Mouse (Mus musculus) kidney, embryonic 16.5 days (tissue): ENCODE data around the gene Fgfr2. TPM values are rescaled to one million over a fixed set of nuclear protein-coding genes. Genes with fewer than 3 reads are reported as not detected.
A peak's percentile ranks its signal among the peaks of the same experiment; 100 is the strongest.

ENCODE experiments used
- ATAC-seq: fragments of 200-750 bp; cut with Nextera tagmentation; 2 replicates; pipeline ENCODE4 v1.8.0; 2017; ENCODE audit warnings: moderate TSS enrichment; ENCODE audit not compliant: low FRiP score, low TSS enrichment
- H3K27ac ChIP-seq: fragments of 300-500 bp; sonication (generic); 2 replicates; pipeline ENCODE4 v1.5.1; 2014; ENCODE audit warnings: low read length
- H3K27me3 ChIP-seq: fragments of 300-500 bp; sonication (generic); 2 replicates; pipeline ENCODE4 v1.6.1; 2014; ENCODE audit warnings: low read length, control low read depth, mixed read lengths; ENCODE audit not compliant: insufficient read depth
- H3K36me3 ChIP-seq: fragments of 300-500 bp; sonication (generic); 2 replicates; pipeline ENCODE4 v1.6.1; 2014; ENCODE audit warnings: low read length, control low read depth, mixed read lengths; ENCODE audit not compliant: insufficient read depth
- H3K4me1 ChIP-seq: fragments of 300-500 bp; sonication (generic); 2 replicates; pipeline ENCODE4 v1.6.1; 2014; ENCODE audit warnings: low read length, control low read depth, mixed read lengths; ENCODE audit not compliant: insufficient read depth
- H3K4me2 ChIP-seq: fragments of 300-500 bp; sonication (generic); replicated peaks from 2 replicates; pipeline ENCODE4 v1.6.1; 2014; ENCODE audit warnings: low read depth, low read length
- H3K4me3 ChIP-seq: fragments of 300-500 bp; sonication (generic); 2 replicates; pipeline ENCODE4 v1.5.1; 2014; ENCODE audit warnings: mild to moderate bottlenecking, low read length
- H3K9ac ChIP-seq: fragments of 300-500 bp; sonication (generic); replicated peaks from 2 replicates; pipeline ENCODE4 v1.6.1; 2014; ENCODE audit warnings: low read length
- H3K9me3 ChIP-seq: fragments of 300-500 bp; sonication (generic); 2 replicates; pipeline ENCODE4 v1.6.1; 2016; ENCODE audit warnings: low read length, control low read depth
- WGBS: fragments of 180-500 bp; shearing (Covaris S2); extraction: QIAGEN DNeasy Blood & Tissue Kit; methylation state at CpG from one replicate; pipeline ENCODE4 v1.1.7; 2014; 5-methylcytosine and 5-hydroxymethylcytosine counted together
- polyA plus RNA-seq: library from polyadenylated mRNA; unstranded; fragments of >200 nt; fragmentation: Nextera tagmentation; extraction: Ambion mirVana; gene quantifications from 2 replicates; pipeline ENCODE4 v1.2.1, GENCODE M21; 2015

Gene Fgfr2
- polyA plus RNA-seq, 1 experiment from 2014 or later: 118 TPM

GRCm38 (mm10) chr7:132808841-132809682 lies 314.1 kb downstream of the Fgfr2 start:
- ATAC-seq: peak; percentile 14; the same call in 1 of the 2 replicates
- H3K4me3 ChIP-seq: no peak overlapping the region
- 5% methylated on average over 20 of the region's 20 CpGs for WGBS
- H3K27ac ChIP-seq: peak overlapping the region; percentile 86
- peak overlapping the region; percentile 59 for H3K9ac ChIP-seq
- no peaks in the 10 kb centered on the region for H3K27me3 ChIP-seq
- peak overlapping the region; percentile 37 for H3K4me2 ChIP-seq
- H3K4me1 ChIP-seq: peaks cover 64% of the 10 kb centered on the region
- no peaks in the 10 kb centered on the region for H3K9me3 ChIP-seq
- no peaks in the 10 kb centered on the region for H3K36me3 ChIP-seq

GRCm38 (mm10) chr7:132808051-132808796 lies 314.9 kb downstream of the Fgfr2 start:
- Histone ChIP-seq H3K9me3 (no peaks in the 10 kb centered on the region), H3K27ac (peak overlapping the region; percentile 86), H3K4me1 (peaks cover 68% of the 10 kb centered on the region), H3K9ac (peak overlapping the region; percentile 59; the same call in 1 of the 2 replicates), H3K4me2 (peak overlapping the region; percentile 37; the same call in 1 of the 2 replicates), H3K4me3 (no peak overlapping the region), H3K27me3 (no peaks in the 10 kb centered on the region), H3K36me3 (no peaks in the 10 kb centered on the region)
- ATAC-seq: no peak
- WGBS: 38% methylated on average over 7 of the region's 7 CpGs

DNA sequence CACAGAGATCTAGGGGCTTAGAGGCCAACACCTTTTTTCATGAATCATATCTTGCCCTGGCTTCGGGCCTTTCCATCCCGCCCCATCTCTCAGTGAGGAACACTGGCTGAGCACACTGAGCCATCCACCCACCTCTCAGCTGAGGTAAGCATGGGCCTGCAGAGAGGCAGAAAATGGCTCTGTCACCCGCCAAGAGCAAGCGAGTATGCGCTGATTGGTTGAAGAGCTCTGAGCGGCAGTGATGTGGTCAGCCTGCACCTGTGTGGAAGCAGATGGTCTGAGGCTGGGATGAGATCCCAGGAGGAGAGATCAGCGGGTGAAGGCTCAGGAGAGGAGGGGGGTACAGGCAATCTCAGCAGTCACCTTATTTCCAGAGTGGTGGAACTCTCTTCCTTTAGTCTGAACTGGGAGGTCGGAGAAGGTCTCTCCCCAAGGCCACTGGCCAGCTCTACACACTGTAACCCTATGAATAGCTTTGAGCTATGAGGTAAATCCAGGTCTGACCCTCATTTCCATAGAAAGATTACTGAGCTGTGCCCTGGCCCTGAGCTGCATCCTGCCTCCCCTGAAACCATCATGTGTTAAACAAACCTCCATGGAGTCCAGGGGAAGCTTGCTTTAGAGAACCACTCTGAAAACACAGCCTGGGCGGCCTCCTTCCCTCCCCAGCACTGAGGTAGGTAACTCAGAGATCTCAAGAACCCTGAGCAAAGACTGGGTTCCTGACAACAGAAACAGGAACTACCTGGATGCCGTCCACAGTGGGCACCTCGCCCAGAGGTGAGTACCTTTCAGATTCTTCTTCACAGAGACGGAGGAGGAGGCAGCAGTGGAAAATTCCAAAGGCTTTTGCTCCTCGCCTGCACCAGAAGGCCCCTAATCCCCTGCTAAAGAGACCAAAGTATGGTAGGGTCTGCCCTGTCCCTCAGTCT lies 316.0 kb downstream of the Fgfr2 start:
- no peak for ATAC-seq
- H3K27me3 ChIP-seq: no peaks in the 10 kb centered on the region
- WGBS: 70% methylated on average over 13 of the region's 13 CpGs
- H3K4me2 ChIP-seq: no peak overlapping the region
- H3K27ac ChIP-seq: peak overlapping the region; percentile 86
- H3K36me3 ChIP-seq: no peaks in the 10 kb centered on the region
- no peaks in the 10 kb centered on the region for H3K9me3 ChIP-seq
- no peak overlapping the region; the same call in 1 of the 2 replicates for H3K9ac ChIP-seq
- H3K4me3 ChIP-seq: no peak overlapping the region
- peaks cover 74% of the 10 kb centered on the region for H3K4me1 ChIP-seq

GRCm38 (mm10) chr7:132806286-132806685 lies 316.9 kb downstream of the Fgfr2 start:
- whole genome bisulfite sequencing: 81% methylated on average over 5 of the region's 5 CpGs
- Histone ChIP-seq H3K36me3 (no peaks in the 10 kb centered on the region), H3K27me3 (no peaks in the 10 kb centered on the region), H3K4me1 (peaks cover 69% of the 10 kb centered on the region), H3K4me3 (no peak overlapping the region), H3K9ac (no peak overlapping the region), H3K27ac (no peak overlapping the region; the same call in 1 of the 2 replicates), H3K4me2 (no peak overlapping the region), H3K9me3 (no peaks in the 10 kb centered on the region)
- no peak for ATAC-seq

GRCm38 (mm10) chr7:132804951-132805350 lies 318.2 kb downstream of the Fgfr2 start:
- Histone ChIP-seq H3K4me2 (no peak overlapping the region), H3K36me3 (no peaks in the 10 kb centered on the region), H3K9me3 (no peaks in the 10 kb centered on the region), H3K27ac (peak overlapping the region; percentile 23; the same call in 1 of the 2 replicates), H3K4me1 (peaks cover 69% of the 10 kb centered on the region), H3K27me3 (no peaks in the 10 kb centered on the region), H3K4me3 (no peak overlapping the region), H3K9ac (no peak overlapping the region)
- WGBS: 78% methylated on average over 5 of the region's 5 CpGs
- ATAC-seq: no peak

DNA sequence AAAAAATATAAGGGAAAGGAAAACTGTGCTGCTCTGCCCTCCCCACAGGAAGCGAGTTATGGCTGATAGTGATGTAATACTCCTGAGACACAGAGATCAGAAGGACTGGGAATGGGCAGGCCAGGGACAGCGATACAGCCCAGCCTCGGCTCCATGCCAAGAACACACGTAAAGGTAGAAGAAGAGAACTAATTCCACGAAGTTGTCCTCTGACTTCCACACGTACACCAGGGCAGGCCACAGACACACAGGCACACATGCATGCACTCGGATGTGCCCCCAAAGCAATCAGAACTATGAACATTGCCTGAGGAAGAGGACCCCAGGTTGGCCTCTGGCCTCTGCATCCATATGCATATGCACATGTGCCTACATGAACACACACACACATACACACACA lies 318.7 kb downstream of the Fgfr2 start:
- H3K27ac ChIP-seq: peak overlapping the region; percentile 23; the same call in 1 of the 2 replicates
- peaks cover 68% of the 10 kb centered on the region for H3K4me1 ChIP-seq
- ATAC-seq: no peak
- no peak overlapping the region for H3K9ac ChIP-seq
- H3K36me3 ChIP-seq: no peaks in the 10 kb centered on the region
- 64% methylated on average over 7 of the region's 7 CpGs for WGBS
- no peak overlapping the region for H3K4me2 ChIP-seq
- H3K9me3 ChIP-seq: no peaks in the 10 kb centered on the region
- H3K4me3 ChIP-seq: no peak overlapping the region
- no peaks in the 10 kb centered on the region for H3K27me3 ChIP-seq

DNA sequence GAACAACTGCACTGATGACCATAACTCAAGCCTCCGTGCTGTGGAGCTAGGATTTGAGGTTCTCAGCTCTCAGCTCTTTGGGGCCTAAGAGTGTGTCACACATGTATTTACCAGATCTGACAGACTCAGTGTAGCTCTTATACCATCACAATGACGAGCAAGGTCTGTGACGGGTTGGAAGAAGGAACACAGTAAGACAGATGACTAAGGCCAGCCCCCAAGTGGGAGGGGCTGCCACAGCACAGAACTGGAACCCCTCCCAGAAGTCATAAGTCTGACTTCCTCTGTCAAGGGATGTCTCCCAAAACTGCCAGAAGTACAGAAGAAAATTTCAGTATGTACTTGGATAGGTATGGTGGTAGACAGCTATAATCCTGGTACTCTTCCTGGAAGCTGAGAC lies 319.2 kb downstream of the Fgfr2 start:
- Histone ChIP-seq H3K4me3 (no peak overlapping the region), H3K4me1 (peaks cover 64% of the 10 kb centered on the region), H3K36me3 (no peaks in the 10 kb centered on the region), H3K4me2 (no peak overlapping the region), H3K9me3 (no peaks in the 10 kb centered on the region), H3K27me3 (no peaks in the 10 kb centered on the region), H3K9ac (no peak overlapping the region), H3K27ac (peak overlapping the region; percentile 23; the same call in 1 of the 2 replicates)
- 56% methylated on average over 3 of the region's 3 CpGs for WGBS
- ATAC-seq: no peak

- H3K9ac ChIP-seq: no peak overlapping the region
- no peaks in the 10 kb centered on the region for H3K36me3 ChIP-seq
- H3K27me3 ChIP-seq: no peaks in the 10 kb centered on the region
- H3K9me3 ChIP-seq: no peaks in the 10 kb centered on the region
- no peak overlapping the region for H3K27ac ChIP-seq
- no peak for ATAC-seq
- 70% methylated on average over 2 of the region's 2 CpGs for WGBS
- H3K4me3 ChIP-seq: no peak overlapping the region
- H3K4me1 ChIP-seq: peaks cover 57% of the 10 kb centered on the region
- no peak overlapping the region for H3K4me2 ChIP-seq
These were observed 319.8 kb downstream of the Fgfr2 start for GRCm38 (mm10) chr7:132803336-132803735.

GRCm38 (mm10) chr7:132802691-132803090 lies 320.5 kb downstream of the Fgfr2 start:
- Histone ChIP-seq H3K36me3 (no peaks in the 10 kb centered on the region), H3K27ac (no peak overlapping the region), H3K4me1 (peaks cover 51% of the 10 kb centered on the region), H3K9me3 (no peaks in the 10 kb centered on the region), H3K9ac (no peak overlapping the region), H3K4me2 (no peak overlapping the region), H3K4me3 (no peak overlapping the region), H3K27me3 (no peaks in the 10 kb centered on the region)
- no peak for ATAC-seq
- 77% methylated on average over 11 of the region's 11 CpGs for WGBS
